Mouse (Mus musculus) spleen, adult 2 months (tissue): ENCODE measurements at regions not wholly inside any gene's neighbourhood (a gene's known extent, or its start where the extent isn't known, plus 50 kb on each side); places are given as distances from the start of the nearest gene placed in this dataset.

Experiments
- CTCF ChIP-seq: fragments of 200-500 bp; IDR thresholded peaks from 2 replicates; pipeline ENCODE4 v1.5.1; 2011; ENCODE audit warnings: mild to moderate bottlenecking, inconsistent platforms; ENCODE audit not compliant: insufficient read depth, insufficient read length, insufficient replicate concordance; ENCODE audit errors: extremely low read depth
- POLR2A ChIP-seq: fragments of 200-500 bp; IDR thresholded peaks from 2 replicates; pipeline ENCODE4 v1.6.1; 2011; ENCODE audit warnings: low read depth, low read length, inconsistent platforms

DNA sequence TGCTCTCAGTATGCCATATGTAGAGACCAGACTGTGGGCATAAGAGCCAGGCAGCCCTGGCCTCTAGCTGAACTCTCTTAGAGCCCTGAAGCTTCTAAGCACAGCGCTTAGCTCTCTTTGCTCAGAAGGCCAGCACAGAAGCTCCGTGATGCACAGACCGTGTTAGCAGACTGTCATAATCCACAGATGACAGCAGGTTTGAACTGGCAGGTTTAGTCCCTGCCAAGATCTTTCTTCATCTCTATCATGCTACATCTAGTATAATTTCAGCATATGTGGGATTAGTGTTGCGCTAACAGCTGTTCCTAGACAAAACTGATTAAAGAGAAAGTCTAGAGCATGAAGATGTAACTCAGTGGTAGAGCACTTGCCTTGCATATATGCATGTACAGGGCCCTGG, 342.0 kb upstream of the Kdm8 start:
- TF ChIP-seq POLR2A (no peak), CTCF (no peak)
